Mouse (Mus musculus): ENCODE results near the gene Xrcc1. TPM values are rescaled to one million over a fixed set of nuclear protein-coding genes. Genes with fewer than 3 reads are reported as not detected.

The Xrcc1 gene
- polyA plus RNA-seq, 1 experiment: 159 TPM

GRCm38 (mm10) chr7:24537081-24537480 lies 9.0 kb upstream of the Xrcc1 start:
- H3K36me3 ChIP-seq (replicated peaks; ENCODE audit: low read length): peaks cover 42% of the 10 kb centered on the region
- H3K4me1 ChIP-seq: peaks cover 12% of the 10 kb centered on the region
- no peak for TF ChIP-seq FLI1 (IDR thresholded peaks at IDR 0.05; ENCODE audit: low read length)
- no peak for TF ChIP-seq GATA1 (IDR thresholded peaks at IDR 0.05; ENCODE audit: borderline replicate concordance, low read length)
- no peaks in the 10 kb centered on the region for H3K9me3 ChIP-seq
- no peak overlapping the region for H3K4me3 ChIP-seq (replicated peaks)
- peaks cover 8% of the 10 kb centered on the region for H3K27me3 ChIP-seq (replicated peaks)

GRCm38 (mm10) chr7:24537591-24537990 lies 8.5 kb upstream of the Xrcc1 start:
- H3K27me3 ChIP-seq (replicated peaks): peaks cover 12% of the 10 kb centered on the region
- peak overlapping the region; percentile 55 for H3K4me3 ChIP-seq (replicated peaks)
- H3K9me3 ChIP-seq: no peaks in the 10 kb centered on the region
- TF ChIP-seq GATA1 (IDR thresholded peaks at IDR 0.05; ENCODE audit: borderline replicate concordance, low read length): no peak
- no peak for TF ChIP-seq FLI1 (IDR thresholded peaks at IDR 0.05; ENCODE audit: low read length)
- H3K4me1 ChIP-seq: peaks cover 7% of the 10 kb centered on the region
- peaks cover 37% of the 10 kb centered on the region for H3K36me3 ChIP-seq (replicated peaks; ENCODE audit: low read length)

GRCm38 (mm10) chr7:24538154-24538553 lies 7.9 kb upstream of the Xrcc1 start:
- H3K27me3 ChIP-seq (replicated peaks): peaks cover 12% of the 10 kb centered on the region
- no peaks in the 10 kb centered on the region for H3K9me3 ChIP-seq
- peaks cover 7% of the 10 kb centered on the region for H3K4me1 ChIP-seq
- no peak for TF ChIP-seq FLI1 (IDR thresholded peaks at IDR 0.05; ENCODE audit: low read length)
- TF ChIP-seq GATA1 (IDR thresholded peaks at IDR 0.05; ENCODE audit: borderline replicate concordance, low read length): no peak
- H3K4me3 ChIP-seq (replicated peaks): no peak overlapping the region
- H3K36me3 ChIP-seq (replicated peaks; ENCODE audit: low read length): peaks cover 33% of the 10 kb centered on the region

GRCm38 (mm10) chr7:24538701-24539100 lies 7.4 kb upstream of the Xrcc1 start:
- Histone ChIP-seq H3K9me3 (no peaks in the 10 kb centered on the region), H3K4me1 (peaks cover 7% of the 10 kb centered on the region), H3K27me3 (replicated peaks) (peaks cover 12% of the 10 kb centered on the region), H3K4me3 (replicated peaks) (no peak overlapping the region), H3K36me3 (replicated peaks; ENCODE audit: low read length) (peaks cover 28% of the 10 kb centered on the region)
- TF ChIP-seq FLI1 (IDR thresholded peaks at IDR 0.05; ENCODE audit: low read length): no peak
- TF ChIP-seq GATA1 (IDR thresholded peaks at IDR 0.05; ENCODE audit: borderline replicate concordance, low read length): no peak

DNA sequence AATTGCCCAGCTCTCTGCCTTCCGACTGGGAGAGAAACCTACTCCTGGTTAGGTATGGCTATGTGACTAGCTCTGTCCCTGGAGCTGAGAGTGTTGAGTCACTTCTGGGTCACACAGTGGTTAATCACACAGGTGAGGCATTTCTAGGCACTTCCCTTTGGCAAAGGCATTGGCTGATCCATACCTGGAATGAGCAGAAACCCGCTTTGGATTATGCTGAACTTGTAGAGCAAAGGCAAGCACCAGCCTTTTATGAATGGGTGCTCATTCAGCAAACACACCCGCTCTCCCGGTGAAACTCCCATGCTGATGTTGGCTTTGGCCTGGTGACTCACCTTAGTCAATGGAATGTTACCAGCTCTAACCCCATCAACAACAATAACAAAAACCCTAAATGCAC lies 6.4 kb upstream of the Xrcc1 start:
- peaks cover 12% of the 10 kb centered on the region for H3K27me3 ChIP-seq (replicated peaks)
- peaks cover 18% of the 10 kb centered on the region for H3K36me3 ChIP-seq (replicated peaks; ENCODE audit: low read length)
- no peak for TF ChIP-seq GATA1 (IDR thresholded peaks at IDR 0.05; ENCODE audit: borderline replicate concordance, low read length)
- no peak for TF ChIP-seq FLI1 (IDR thresholded peaks at IDR 0.05; ENCODE audit: low read length)
- peaks cover 7% of the 10 kb centered on the region for H3K4me1 ChIP-seq
- peaks cover 2% of the 10 kb centered on the region; the same call in 1 of the 2 replicates for H3K9me3 ChIP-seq
- H3K4me3 ChIP-seq (replicated peaks): no peak overlapping the region

GRCm38 (mm10) chr7:24544506-24544905 lies 1.6 kb upstream of the Xrcc1 start:
- Histone ChIP-seq H3K4me1 (peaks cover 20% of the 10 kb centered on the region), H3K4me3 (replicated peaks) (no peak overlapping the region), H3K9me3 (peaks cover 4% of the 10 kb centered on the region; the same call in 1 of the 2 replicates), H3K27me3 (replicated peaks) (peaks cover 10% of the 10 kb centered on the region), H3K36me3 (replicated peaks; ENCODE audit: low read length) (peaks cover 13% of the 10 kb centered on the region)
- no peak for TF ChIP-seq GATA1 (IDR thresholded peaks at IDR 0.05; ENCODE audit: borderline replicate concordance, low read length)
- no peak for TF ChIP-seq FLI1 (IDR thresholded peaks at IDR 0.05; ENCODE audit: low read length)

DNA sequence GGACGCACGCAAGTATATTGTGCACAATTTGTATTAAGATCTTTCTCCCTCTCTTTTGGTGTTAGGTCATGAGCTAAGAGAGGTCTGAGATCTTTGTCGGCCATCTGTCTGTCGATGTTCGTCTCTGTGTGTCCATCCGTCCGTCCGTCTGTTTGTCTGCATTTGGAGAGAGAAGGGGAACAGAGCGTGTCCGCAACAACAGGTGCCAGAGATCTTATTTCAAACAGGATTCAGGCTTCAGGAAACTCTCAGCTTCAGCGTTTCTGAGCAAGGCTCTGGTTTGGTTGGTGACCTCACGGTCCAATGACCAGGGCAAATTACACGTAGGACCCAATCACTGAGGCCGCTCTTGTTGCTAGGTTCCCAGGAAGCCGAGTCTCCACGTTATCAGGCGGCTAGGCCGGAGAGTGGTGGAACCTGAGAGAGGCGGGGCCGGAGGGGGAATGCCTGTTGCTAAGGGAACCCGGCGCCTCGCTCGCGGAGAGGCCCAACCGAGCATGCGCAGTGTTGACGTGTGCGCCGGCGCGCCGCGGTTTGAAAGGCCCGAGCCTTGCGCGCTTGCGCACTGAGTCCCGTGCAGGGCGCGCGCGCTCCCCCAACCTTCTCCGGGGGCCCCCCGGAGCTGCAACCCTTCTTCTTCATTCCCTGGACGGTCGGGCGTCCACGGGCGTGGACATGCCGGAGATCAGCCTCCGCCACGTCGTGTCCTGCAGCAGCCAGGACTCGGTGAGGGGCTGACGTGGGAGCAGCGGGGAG lies 723 bp downstream of the Xrcc1 start:
- Histone ChIP-seq H3K36me3 (replicated peaks; ENCODE audit: low read length) (peaks cover 35% of the 10 kb centered on the region), H3K27me3 (replicated peaks) (peaks cover 4% of the 10 kb centered on the region), H3K4me1 (peaks cover 20% of the 10 kb centered on the region), H3K4me3 (replicated peaks) (peak overlapping the region; percentile 99), H3K9me3 (peaks cover 4% of the 10 kb centered on the region; the same call in 1 of the 2 replicates)
- peak; percentile 77; the same call in 2 of the 3 replicates for TF ChIP-seq GATA1 (IDR thresholded peaks at IDR 0.05; ENCODE audit: borderline replicate concordance, low read length)
- TF ChIP-seq FLI1 (IDR thresholded peaks at IDR 0.05; ENCODE audit: low read length): no peak

DNA sequence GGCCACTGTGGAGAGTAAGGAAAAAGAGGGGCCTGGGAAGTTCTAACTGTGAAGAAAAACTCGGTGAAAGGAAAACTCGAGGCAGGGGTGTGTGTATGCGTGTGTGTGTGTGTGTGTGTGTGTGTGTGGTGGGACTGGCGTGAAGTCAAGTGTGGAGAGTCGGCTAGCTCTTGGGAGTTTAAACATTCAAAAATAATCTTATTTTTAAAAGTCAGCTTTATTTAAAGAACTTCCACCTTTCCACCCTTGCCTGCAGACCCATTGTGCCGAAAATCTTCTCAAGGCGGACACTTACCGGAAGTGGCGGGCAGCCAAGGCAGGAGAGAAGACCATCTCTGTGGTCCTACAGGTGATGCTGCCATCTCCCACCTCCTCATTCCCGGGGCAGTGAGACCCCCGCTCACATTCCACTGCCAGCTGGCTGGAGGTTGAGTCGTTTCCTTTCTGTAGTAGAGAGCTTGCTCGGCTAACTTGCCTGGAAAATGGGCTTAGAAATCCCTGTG lies 1.5 kb downstream of the Xrcc1 start:
- H3K9me3 ChIP-seq: peaks cover 4% of the 10 kb centered on the region; the same call in 1 of the 2 replicates
- H3K36me3 ChIP-seq (replicated peaks; ENCODE audit: low read length): peaks cover 43% of the 10 kb centered on the region
- peak overlapping the region; percentile 99 for H3K4me3 ChIP-seq (replicated peaks)
- TF ChIP-seq FLI1 (IDR thresholded peaks at IDR 0.05; ENCODE audit: low read length) (no peak), GATA1 (IDR thresholded peaks at IDR 0.05; ENCODE audit: borderline replicate concordance, low read length) (no peak)
- no peaks in the 10 kb centered on the region for H3K27me3 ChIP-seq (replicated peaks)
- peaks cover 20% of the 10 kb centered on the region for H3K4me1 ChIP-seq

- TF ChIP-seq GATA1 (IDR thresholded peaks at IDR 0.05; ENCODE audit: borderline replicate concordance, low read length) (no peak), FLI1 (IDR thresholded peaks at IDR 0.05; ENCODE audit: low read length) (no peak)
Observed at GRCm38 (mm10) chr7:24551985-24552759, 6.1 kb downstream of the Xrcc1 start.

More at GRCm38 (mm10) chr7:24551985-24552759, 6.1 kb downstream of the Xrcc1 start:
- Histone ChIP-seq H3K4me1 (peaks cover 11% of the 10 kb centered on the region), H3K9me3 (no peaks in the 10 kb centered on the region), H3K36me3 (replicated peaks; ENCODE audit: low read length) (peaks cover 80% of the 10 kb centered on the region), H3K27me3 (replicated peaks) (no peaks in the 10 kb centered on the region), H3K4me3 (replicated peaks) (no peak overlapping the region)
